ENCODE assay signal across 10 mouse cellular contexts in the genomic region with DNA sequence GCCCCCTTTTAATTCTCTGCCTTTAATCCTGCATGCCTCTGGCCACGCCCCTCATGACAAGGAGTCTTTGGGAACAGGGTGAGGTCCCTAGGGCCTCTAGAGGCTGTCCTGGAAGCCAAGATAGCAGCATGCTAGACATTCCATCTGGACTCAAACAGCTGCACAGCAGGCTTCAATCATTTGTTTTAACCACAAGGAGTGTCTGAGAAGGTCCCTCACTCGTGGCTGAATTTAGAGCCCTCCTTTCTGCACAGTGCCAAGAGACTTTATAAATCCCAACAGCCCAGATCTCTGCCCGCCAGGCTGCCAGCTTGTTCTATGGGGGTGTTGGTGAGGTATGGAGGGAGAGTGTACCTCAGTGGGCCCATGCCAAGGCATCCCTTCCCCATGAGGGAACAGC.
A peak's percentile ranks its signal among the peaks of the same experiment; 100 is the strongest.
DNase-seq lines count a peak whose midpoint lies in the region; ATAC-seq lines count a peak whose summit lies in the region.
"Had no signal": no experiment of that assay in that cellular context is flagged by ENCODE, and none has a peak within 500 bp of the region (broad histone marks: within the 10 kb centered on the region; RNA-seq: fewer than 3 reads in every experiment).

No protein-coding gene starts in this region.

- no peaks in the 10 kb centered on the region for H3K9me3 ChIP-seq in kidney, embryonic 15.5 days (replicated peaks)
- H3K9me3 ChIP-seq in limb, embryonic 11.5 days (ENCODE audit: control insufficient read depth, low read length), result no peaks in the 10 kb centered on the region
- H3K9me3 ChIP-seq in stomach, embryonic 16.5 days (replicated peaks; ENCODE audit: control insufficient read depth, low read length), result no peaks in the 10 kb centered on the region
- H3K9me3 ChIP-seq: neural tube, embryonic 13.5 days had no signal

- no peaks in the 10 kb centered on the region for H3K36me3 ChIP-seq in kidney, embryonic 15.5 days
- no peaks in the 10 kb centered on the region for H3K36me3 ChIP-seq in limb, embryonic 11.5 days (ENCODE audit: control insufficient read depth, insufficient read depth, low read length)
- no peaks in the 10 kb centered on the region for H3K36me3 ChIP-seq in stomach, embryonic 16.5 days (ENCODE audit: control insufficient read depth, insufficient read depth, low read length)
- H3K36me3 ChIP-seq: neural tube, embryonic 13.5 days had no signal

- H3K9ac ChIP-seq in kidney, embryonic 15.5 days, result no peak overlapping the region
- H3K9ac ChIP-seq in limb, embryonic 11.5 days (ENCODE audit: low read length), result no peak overlapping the region
- H3K9ac ChIP-seq in stomach, embryonic 16.5 days (ENCODE audit: low read length), result no peak overlapping the region
- H3K9ac ChIP-seq: neural tube, embryonic 13.5 days had no signal

- no peaks in the 10 kb centered on the region for H3K27me3 ChIP-seq in kidney, embryonic 15.5 days
- no peaks in the 10 kb centered on the region for H3K27me3 ChIP-seq in limb, embryonic 11.5 days (ENCODE audit: control insufficient read depth, insufficient read depth, low read length)
- no peaks in the 10 kb centered on the region for H3K27me3 ChIP-seq in stomach, embryonic 16.5 days (ENCODE audit: control insufficient read depth, insufficient read depth, low read length)
- H3K27me3 ChIP-seq: neural tube, embryonic 13.5 days had no signal

- WGBS in kidney, embryonic 15.5 days, result 43% methylated on average over 3 of the region's 3 CpGs
- WGBS in limb, embryonic 11.5 days, result 33% methylated on average over 3 of the region's 3 CpGs
- WGBS in stomach, embryonic 16.5 days, result 31% methylated on average over 3 of the region's 3 CpGs

- H3K27ac ChIP-seq in kidney, embryonic 15.5 days, result peak overlapping the region; percentile 72; the same call in 1 of the 2 replicates
- H3K27ac ChIP-seq in limb, embryonic 11.5 days (replicated peaks; ENCODE audit: low read depth, low read length), result no peak overlapping the region
- H3K27ac ChIP-seq in stomach, embryonic 16.5 days (ENCODE audit: low read length), result no peak overlapping the region; the same call in 1 of the 2 replicates
- H3K27ac ChIP-seq: neural tube, embryonic 13.5 days had no signal

- no peak for DNase-seq in kidney, adult 9 months
- DNase-seq in heart, adult 8-10 months (ENCODE audit: low spot score), result peak; percentile 61
- DNase-seq in limb, embryonic 11.5 days (ENCODE audit: low spot score), result no peak
- DNase-seq in ovary, postnatal 36 days (ENCODE audit: low spot score), result no peak
- DNase-seq in left cerebral cortex, adult 8-10 months (ENCODE audit: low spot score in 2 of 2), result no peak
- no peak for DNase-seq in layer of hippocampus, postnatal 14 days (ENCODE audit: low spot score in 2 of 2)
- DNase-seq: thymus, postnatal 25 days had no signal

- peak; percentile 58; the same call in 1 of the 2 replicates for ATAC-seq in kidney, embryonic 15.5 days (replicated peaks; ENCODE audit: low FRiP score)
- 0 out of 2 replicates have a peak, but pooled peaks have one; percentile 41 for ATAC-seq in limb, embryonic 11.5 days (ENCODE audit: insufficient number of reproducible peaks, low FRiP score, low TSS enrichment, low read depth)
- ATAC-seq in stomach, embryonic 16.5 days (ENCODE audit: insufficient read depth, low FRiP score), result peak; percentile 73

- no peak overlapping the region for H3K4me2 ChIP-seq in kidney, embryonic 15.5 days
- no peak overlapping the region for H3K4me2 ChIP-seq in limb, embryonic 11.5 days (ENCODE audit: low read depth, severe bottlenecking)
- no peak overlapping the region for H3K4me2 ChIP-seq in stomach, embryonic 16.5 days (ENCODE audit: low read depth, low read length)
- H3K4me2 ChIP-seq: neural tube, embryonic 13.5 days had no signal

- no peak overlapping the region for H3K4me3 ChIP-seq in kidney, embryonic 15.5 days (replicated peaks)
- H3K4me3 ChIP-seq in limb, embryonic 11.5 days (ENCODE audit: low read depth, low read length), result no peak overlapping the region
- no peak overlapping the region for H3K4me3 ChIP-seq in stomach, embryonic 16.5 days (replicated peaks; ENCODE audit: low read length)
- H3K4me3 ChIP-seq: neural tube, embryonic 13.5 days had no signal

- H3K4me1 ChIP-seq in kidney, embryonic 15.5 days, result peaks cover 20% of the 10 kb centered on the region
- H3K4me1 ChIP-seq in limb, embryonic 11.5 days (ENCODE audit: control insufficient read depth, insufficient read depth, low read length), result no peaks in the 10 kb centered on the region
- peaks cover 16% of the 10 kb centered on the region for H3K4me1 ChIP-seq in stomach, embryonic 16.5 days (ENCODE audit: control insufficient read depth, insufficient read depth, low read length)
